Mouse (Mus musculus) cortical plate, adult 2 months (tissue): ENCODE measurements around the gene Ddt.

Experiments used
- CTCF ChIP-seq: fragments of 200-500 bp; IDR thresholded peaks from 2 replicates; pipeline ENCODE4 v1.5.1; 2011; ENCODE audit warnings: mild to moderate bottlenecking, control low read depth, low read length; ENCODE audit not compliant: insufficient read depth; ENCODE audit errors: extremely low read depth
- POLR2A ChIP-seq: fragments of 200-500 bp; IDR thresholded peaks from 2 replicates; pipeline ENCODE4 v1.6.1; 2011; ENCODE audit warnings: mild to moderate bottlenecking, low read length, control low read depth; ENCODE audit not compliant: insufficient read depth; ENCODE audit errors: extremely low read depth

- TF ChIP-seq POLR2A (no peak), CTCF (no peak)
Observed at GRCm38 (mm10) chr10:75766856-75767255, 6.4 kb downstream of the Ddt start.
